Mouse (Mus musculus) ES-Bruce4 (cell line): ENCODE data around the gene Mgat4a.

Experiments used
- CTCF ChIP-seq: IDR thresholded peaks from one replicate; pipeline ENCODE4 v1.8.1; 2011; ENCODE audit warnings: low read depth, low read length
- EP300 ChIP-seq: IDR thresholded peaks from 2 replicates; pipeline ENCODE4 v1.6.1; 2011; ENCODE audit warnings: low read depth, low read length; ENCODE audit not compliant: insufficient read depth

GRCm38 (mm10) chr1:37401687-37402086 lies 139.1 kb downstream of the Mgat4a start:
- TF ChIP-seq CTCF = peak; percentile 90
- no peak for TF ChIP-seq EP300
